Comparison of ENCODE assay signal across 8 mouse cellular contexts in the genomic region with DNA sequence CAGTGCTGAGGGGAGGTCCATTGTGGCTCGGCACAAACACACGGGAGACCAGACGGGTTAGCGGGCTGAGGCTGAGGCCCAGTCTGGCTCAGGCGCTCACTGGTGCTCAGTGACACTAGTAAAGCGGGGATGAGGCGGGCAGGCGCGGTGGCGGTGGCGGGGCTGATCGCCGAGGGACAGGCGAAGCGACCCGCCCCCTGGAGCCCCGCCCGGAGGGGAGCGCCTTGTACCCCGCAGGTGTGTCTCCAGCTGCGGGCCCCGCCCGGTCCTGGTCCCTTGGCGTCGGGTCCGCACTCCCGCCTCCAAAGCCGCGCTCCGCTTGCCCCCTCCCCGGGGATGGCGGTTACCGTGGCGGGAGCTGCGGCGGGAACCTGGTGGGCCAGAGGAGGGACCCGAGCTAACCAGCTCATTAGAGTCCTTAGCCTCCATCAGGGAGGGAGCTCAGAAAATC. TPM values are rescaled to one million over a fixed set of nuclear protein-coding genes. Genes with fewer than 3 reads are reported as not detected.
A peak's percentile ranks its signal among the peaks of the same experiment; 100 is the strongest.
DNase-seq lines count a peak whose midpoint lies in the region; ATAC-seq and TF ChIP-seq lines count a peak whose summit lies in the region.

No protein-coding gene starts in this region.

- H3K4me1 ChIP-seq in heart, embryonic 12.5 days (replicated peaks), result peaks cover 4% of the 10 kb centered on the region; the same call in 1 of the 2 replicates
- H3K4me1 ChIP-seq in bone marrow macrophage, adult 2 months (ENCODE audit: control insufficient read depth, insufficient read depth, low read length), result peaks cover 6% of the 10 kb centered on the region; the same call in 1 of the 2 replicates
- H3K4me1 ChIP-seq in forebrain, embryonic 14.5 days (ENCODE audit: control insufficient read depth, insufficient read depth, low read length), result no peaks in the 10 kb centered on the region
- peaks cover 3% of the 10 kb centered on the region; the same call in 1 of the 2 replicates for H3K4me1 ChIP-seq in kidney, adult 2 months (ENCODE audit: control insufficient read depth, insufficient read depth, low read length)
- H3K4me1 ChIP-seq in liver, postnatal 0 days (ENCODE audit: insufficient read depth), result peaks cover 4% of the 10 kb centered on the region
- peaks cover 5% of the 10 kb centered on the region for H3K4me1 ChIP-seq in olfactory bulb, adult 2 months (ENCODE audit: control insufficient read depth, insufficient read depth, low read length)

- no peaks in the 10 kb centered on the region for H3K9me3 ChIP-seq in heart, embryonic 12.5 days (replicated peaks)
- H3K9me3 ChIP-seq in forebrain, embryonic 14.5 days (replicated peaks; ENCODE audit: control insufficient read depth, low read length), result no peaks in the 10 kb centered on the region
- no peaks in the 10 kb centered on the region for H3K9me3 ChIP-seq in liver, postnatal 0 days (ENCODE audit: low read length)

- DNase-seq in heart, adult 8-10 months (ENCODE audit: low spot score), result no peak
- DNase-seq in forebrain, embryonic 14.5 days (ENCODE audit: low spot score), result peak; percentile 46
- peak; percentile 36 for DNase-seq in kidney, adult 2 months
- DNase-seq in liver, postnatal 0 days, result peak; percentile 83
- peak; percentile 65 for DNase-seq in thymus, postnatal 25 days

- ATAC-seq in heart, embryonic 12.5 days (ENCODE audit: insufficient number of reproducible peaks, low FRiP score), result peak; percentile 76
- ATAC-seq in forebrain, embryonic 14.5 days, result peak; percentile 78
- peak; percentile 70 for ATAC-seq in liver, postnatal 0 days

- H3K9ac ChIP-seq in heart, embryonic 12.5 days, result peak overlapping the region; percentile 94
- H3K9ac ChIP-seq in forebrain, embryonic 14.5 days (ENCODE audit: low read length), result peak overlapping the region; percentile 79
- peak overlapping the region; percentile 94 for H3K9ac ChIP-seq in liver, postnatal 0 days (replicated peaks)

- no peak for TF ChIP-seq POLR2A in bone marrow macrophage, adult 2 months (IDR thresholded peaks at IDR 0.05; ENCODE audit: borderline replicate concordance, low read depth, low read length)
- TF ChIP-seq POLR2A in kidney, adult 2 months (IDR thresholded peaks at IDR 0.05; ENCODE audit: low read depth, low read length), result no peak
- TF ChIP-seq POLR2A in olfactory bulb, adult 2 months (IDR thresholded peaks at IDR 0.05; ENCODE audit: insufficient read depth, low read depth, low read length), result no peak

- TF ChIP-seq EP300 in liver, postnatal 0 days (IDR thresholded peaks at IDR 0.05; ENCODE audit: low read depth), result no peak

- H3K27ac ChIP-seq in heart, embryonic 12.5 days (ENCODE audit: poor library complexity, severe bottlenecking), result peak overlapping the region; percentile 78
- H3K27ac ChIP-seq in bone marrow macrophage, adult 2 months (ENCODE audit: insufficient read depth, low read depth, low read length), result peak overlapping the region; percentile 17; the same call in 1 of the 2 replicates
- peak overlapping the region; percentile 60; the same call in 1 of the 2 replicates for H3K27ac ChIP-seq in forebrain, embryonic 14.5 days (ENCODE audit: low read depth, low read length)
- no peak overlapping the region for H3K27ac ChIP-seq in kidney, adult 2 months (ENCODE audit: insufficient read depth, low read depth, low read length)
- peak overlapping the region; percentile 87 for H3K27ac ChIP-seq in liver, postnatal 0 days (ENCODE audit: low read depth)
- H3K27ac ChIP-seq in olfactory bulb, adult 2 months (ENCODE audit: insufficient read depth, low read depth, low read length), result no peak overlapping the region

- H3K27me3 ChIP-seq in heart, embryonic 12.5 days (replicated peaks), result no peaks in the 10 kb centered on the region
- no peaks in the 10 kb centered on the region for H3K27me3 ChIP-seq in forebrain, embryonic 14.5 days (replicated peaks; ENCODE audit: control insufficient read depth, insufficient read depth, low read length)
- no peaks in the 10 kb centered on the region for H3K27me3 ChIP-seq in kidney, adult 2 months (replicated peaks; ENCODE audit: control insufficient read depth, insufficient read depth, low read length)
- H3K27me3 ChIP-seq in liver, postnatal 0 days (ENCODE audit: insufficient read depth, low read length), result no peaks in the 10 kb centered on the region

- WGBS in heart, embryonic 12.5 days, result under 1% methylated on average over 27 of the region's 37 CpGs
- WGBS in forebrain, embryonic 14.5 days, result 0% methylated on average over 30 of the region's 37 CpGs
- WGBS in kidney, adult 2 months, result under 1% methylated on average over 37 of the region's 37 CpGs
- WGBS in liver, postnatal 0 days (ENCODE audit: insufficient replicate concordance), result under 1% methylated on average over 32 of the region's 37 CpGs
- WGBS in olfactory bulb, adult 2 months, result under 1% methylated on average over 36 of the region's 37 CpGs

- peaks cover 14% of the 10 kb centered on the region for H3K36me3 ChIP-seq in heart, embryonic 12.5 days
- peaks cover 15% of the 10 kb centered on the region for H3K36me3 ChIP-seq in forebrain, embryonic 14.5 days (ENCODE audit: control insufficient read depth, insufficient read depth, low read length)
- H3K36me3 ChIP-seq in kidney, adult 2 months (ENCODE audit: control insufficient read depth, insufficient read depth, low read length), result no peaks in the 10 kb centered on the region
- H3K36me3 ChIP-seq in liver, postnatal 0 days (replicated peaks; ENCODE audit: insufficient read depth, low read length), result peaks cover 20% of the 10 kb centered on the region

- H3K4me2 ChIP-seq in heart, embryonic 12.5 days, result peak overlapping the region; percentile 92
- H3K4me2 ChIP-seq in forebrain, embryonic 14.5 days (ENCODE audit: low read length), result peak overlapping the region; percentile 91
- peak overlapping the region; percentile 99 for H3K4me2 ChIP-seq in liver, postnatal 0 days (ENCODE audit: low read depth, low read length)

- H3K4me3 ChIP-seq in heart, embryonic 12.5 days, result peak overlapping the region; percentile 98
- H3K4me3 ChIP-seq in bone marrow macrophage, adult 2 months (ENCODE audit: insufficient read depth, low read length), result peak overlapping the region; percentile 94
- H3K4me3 ChIP-seq in forebrain, embryonic 14.5 days (ENCODE audit: low read depth, low read length), result peak overlapping the region; percentile 92
- H3K4me3 ChIP-seq in kidney, adult 2 months (ENCODE audit: insufficient read depth, low read depth, low read length), result peak overlapping the region; percentile 97
- peak overlapping the region; percentile 88 for H3K4me3 ChIP-seq in liver, postnatal 0 days (ENCODE audit: low read depth, low read length)
- H3K4me3 ChIP-seq in olfactory bulb, adult 2 months (ENCODE audit: insufficient read depth, low read depth, low read length), result peak overlapping the region; percentile 81

- no peak for TF ChIP-seq CTCF in bone marrow macrophage, adult 2 months (IDR thresholded peaks at IDR 0.05; ENCODE audit: low read depth, low read length)
- no peak for TF ChIP-seq CTCF in kidney, adult 2 months (conservative IDR thresholded peaks at IDR 0.05; ENCODE audit: insufficient read depth, insufficient read length, low read depth, low read length)
- no peak for TF ChIP-seq CTCF in liver, postnatal 0 days (IDR thresholded peaks at IDR 0.05; ENCODE audit: low read depth)
- TF ChIP-seq CTCF in olfactory bulb, adult 2 months (IDR thresholded peaks at IDR 0.05; ENCODE audit: insufficient read depth, low read depth, low read length), result no peak

RNA-seq across cellular contexts. Expression of a gene that starts 0.6 kb away (rescaled TPM):
- 47.4 and 47.9 TPM in 2 replicates for polyA plus RNA-seq in heart, embryonic 12.5 days (2016; fragmentation: Nextera tagmentation; extraction: Ambion mirVana)
- 1 to 10 TPM; 1.4 to 2.6 (median 1.8) TPM for total RNA-seq in heart, adult 8-10 months (2022)
- polyA plus RNA-seq in bone marrow macrophage, adult 2 months (2012; ENCODE audit: insufficient read depth, insufficient read length, missing spikeins), result 13.8 and 19.6 TPM in 2 replicates
- 26.3 and 30.7 TPM in 2 replicates for polyA plus RNA-seq in forebrain, embryonic 14.5 days (2014; fragmentation: Nextera tagmentation; extraction: Ambion mirVana)
- 0.81 and 1.7 TPM in 2 replicates for polyA plus RNA-seq in kidney, adult 2 months (2012; rRNA removed)
- 12.8 and 15.2 TPM in 2 replicates for polyA plus RNA-seq in liver, postnatal 0 days (2015; fragmentation: Nextera tagmentation; extraction: Ambion mirVana)
- polyA plus RNA-seq in olfactory bulb, adult 2 months (2012; ENCODE audit: insufficient read depth, insufficient read length, low replicate concordance, missing spikeins), result not detected in 2 replicates

RNA-seq across cellular contexts. Expression of a gene that starts 46.3 kb away (rescaled TPM):
- 5.3 and 6.4 TPM in 2 replicates for polyA plus RNA-seq in heart, embryonic 12.5 days (2016; fragmentation: Nextera tagmentation; extraction: Ambion mirVana)
- 10 to 100 TPM; 18.8 to 23.6 (median 21.8) TPM for total RNA-seq in heart, adult 8-10 months (2022)
- polyA plus RNA-seq in bone marrow macrophage, adult 2 months (2012; ENCODE audit: insufficient read depth, insufficient read length, missing spikeins), result 9.1 and 9.5 TPM in 2 replicates
- polyA plus RNA-seq in forebrain, embryonic 14.5 days (2014; fragmentation: Nextera tagmentation; extraction: Ambion mirVana), result 22.6 and 23.5 TPM in 2 replicates
- 3.1 and 3.7 TPM in 2 replicates for polyA plus RNA-seq in kidney, adult 2 months (2012; rRNA removed)
- polyA plus RNA-seq in liver, postnatal 0 days (2015; fragmentation: Nextera tagmentation; extraction: Ambion mirVana), result 3.0 and 3.5 TPM in 2 replicates
- not detected in 2 replicates for polyA plus RNA-seq in olfactory bulb, adult 2 months (2012; ENCODE audit: insufficient read depth, insufficient read length, low replicate concordance, missing spikeins)

RNA-seq across cellular contexts. Expression of a gene that starts 46.4 kb away (rescaled TPM):
- 14.1 and 14.6 TPM in 2 replicates for polyA plus RNA-seq in heart, embryonic 12.5 days (2016; fragmentation: Nextera tagmentation; extraction: Ambion mirVana)
- total RNA-seq in heart, adult 8-10 months (2022), result 10 to 100 TPM; 53.1 to 96.0 (median 73.4) TPM
- polyA plus RNA-seq in bone marrow macrophage, adult 2 months (2012; ENCODE audit: insufficient read depth, insufficient read length, missing spikeins), result 5.6 and 7.4 TPM in 2 replicates
- 5.2 and 5.8 TPM in 2 replicates for polyA plus RNA-seq in forebrain, embryonic 14.5 days (2014; fragmentation: Nextera tagmentation; extraction: Ambion mirVana)
- 5.5 and 6.0 TPM in 2 replicates for polyA plus RNA-seq in kidney, adult 2 months (2012; rRNA removed)
- 3.8 and 5.1 TPM in 2 replicates for polyA plus RNA-seq in liver, postnatal 0 days (2015; fragmentation: Nextera tagmentation; extraction: Ambion mirVana)
- not detected in 2 replicates for polyA plus RNA-seq in olfactory bulb, adult 2 months (2012; ENCODE audit: insufficient read depth, insufficient read length, low replicate concordance, missing spikeins)

RNA-seq across cellular contexts. Expression of a gene that starts 56.1 kb away (rescaled TPM):
- 36.9 and 38.7 TPM in 2 replicates for polyA plus RNA-seq in heart, embryonic 12.5 days (2016; fragmentation: Nextera tagmentation; extraction: Ambion mirVana)
- 10 to 100 TPM; 50.2 to 54.8 (median 52.3) TPM for total RNA-seq in heart, adult 8-10 months (2022)
- polyA plus RNA-seq in bone marrow macrophage, adult 2 months (2012; ENCODE audit: insufficient read depth, insufficient read length, missing spikeins), result 19.0 and 21.3 TPM in 2 replicates
- polyA plus RNA-seq in forebrain, embryonic 14.5 days (2014; fragmentation: Nextera tagmentation; extraction: Ambion mirVana), result 38.2 and 46.0 TPM in 2 replicates
- polyA plus RNA-seq in kidney, adult 2 months (2012; rRNA removed), result 6.5 and 8.1 TPM in 2 replicates
- 7.8 and 11.7 TPM in 2 replicates for polyA plus RNA-seq in liver, postnatal 0 days (2015; fragmentation: Nextera tagmentation; extraction: Ambion mirVana)
- 286 TPM in 1 of 2 replicates, not detected in the other for polyA plus RNA-seq in olfactory bulb, adult 2 months (2012; ENCODE audit: insufficient read depth, insufficient read length, low replicate concordance, missing spikeins)

Comparison
In these comparisons a context has a peak if more than half of its experiments do, and no peak if none do; other contexts are left out.
1. H3K27ac ChIP-seq: peak in heart, embryonic 12.5 days (single experiment), bone marrow macrophage, adult 2 months (single experiment), forebrain, embryonic 14.5 days (single experiment) and liver, postnatal 0 days (single experiment); none in kidney, adult 2 months (single experiment) and olfactory bulb, adult 2 months (single experiment).
2. Peak in every context shown above with its lines, with median percentiles within 50 percentile points of each other: ATAC-seq, H3K4me2 ChIP-seq, H3K4me3 ChIP-seq and H3K9ac ChIP-seq.